Mouse (Mus musculus) adrenal gland, adult 2 months (tissue): ENCODE measurements at regions not wholly inside any gene's neighbourhood (a gene's known extent, or its start where the extent isn't known, plus 50 kb on each side); places are given as distances from the start of the nearest gene placed in this dataset.

ENCODE experiments used
- DNase-seq: peaks from one replicate; pipeline ENCODE4 v3.0.0; 2021

GRCm38 (mm10) chr10:16751546-16751945, 971.5 kb upstream of the Cited2 start:
- DNase-seq = no peak

- no peak for DNase-seq
Measured at GRCm38 (mm10) chr10:16789641-16790243, 933.3 kb upstream of the Cited2 start.

GRCm38 (mm10) chr10:16803978-16804377, 919.0 kb upstream of the Cited2 start:
- no peak for DNase-seq

GRCm38 (mm10) chr10:16810716-16811115, 912.3 kb upstream of the Cited2 start:
- DNase-seq = no peak

GRCm38 (mm10) chr10:16814013-16814412, 909.0 kb upstream of the Cited2 start:
- no peak for DNase-seq

GRCm38 (mm10) chr10:16861534-16861933, 861.5 kb upstream of the Cited2 start:
- no peak for DNase-seq

GRCm38 (mm10) chr10:16866914-16867313, 856.1 kb upstream of the Cited2 start:
- DNase-seq = no peak

GRCm38 (mm10) chr10:16874131-16874530, 848.9 kb upstream of the Cited2 start:
- no peak for DNase-seq

GRCm38 (mm10) chr10:16878197-16878596, 844.8 kb upstream of the Cited2 start:
- no peak for DNase-seq

- peak; percentile 3 for DNase-seq
Measured at GRCm38 (mm10) chr10:16893316-16893715, 829.7 kb upstream of the Cited2 start.

- DNase-seq = no peak
Measured at GRCm38 (mm10) chr10:16895332-16895731, 827.7 kb upstream of the Cited2 start.

GRCm38 (mm10) chr10:16922888-16923287, 800.1 kb upstream of the Cited2 start:
- DNase-seq = no peak

- no peak for DNase-seq
Measured at GRCm38 (mm10) chr10:16923851-16924250, 799.2 kb upstream of the Cited2 start.

- DNase-seq = no peak
Measured at GRCm38 (mm10) chr10:16937705-16938104, 785.3 kb upstream of the Cited2 start.

- no peak for DNase-seq
Measured at GRCm38 (mm10) chr10:16951636-16952035, 771.4 kb upstream of the Cited2 start.

- DNase-seq = no peak
Measured at GRCm38 (mm10) chr10:16960971-16961370, 762.0 kb upstream of the Cited2 start.

GRCm38 (mm10) chr10:16962463-16962862, 760.6 kb upstream of the Cited2 start:
- no peak for DNase-seq

- no peak for DNase-seq
Measured at GRCm38 (mm10) chr10:16978770-16979169, 744.2 kb upstream of the Cited2 start.

- peak; percentile 73 for DNase-seq
Measured at GRCm38 (mm10) chr10:16990227-16990626, 732.8 kb upstream of the Cited2 start.

- DNase-seq = peak; percentile 63
Measured at GRCm38 (mm10) chr10:16993789-16994188, 729.2 kb upstream of the Cited2 start.

- peak; percentile 50 for DNase-seq
Measured at GRCm38 (mm10) chr10:16994526-16994925, 728.5 kb upstream of the Cited2 start.

GRCm38 (mm10) chr10:16995010-16995409, 728.0 kb upstream of the Cited2 start:
- DNase-seq = no peak

GRCm38 (mm10) chr10:16996820-16997466, 726.1 kb upstream of the Cited2 start:
- no peak for DNase-seq

GRCm38 (mm10) chr10:17001320-17001719, 721.7 kb upstream of the Cited2 start:
- no peak for DNase-seq
